Mouse (Mus musculus): ENCODE results near the gene Palm3. TPM values are rescaled to one million over a fixed set of nuclear protein-coding genes. Genes with fewer than 3 reads are reported as not detected.
A peak's percentile ranks its signal among the peaks of the same experiment; 100 is the strongest.

Palm3 gene
- 3.3 and 4.1 TPM in 2 replicates for polyA plus RNA-seq (2016; fragmentation: Nextera tagmentation; extraction: Ambion mirVana)

- Histone ChIP-seq H3K4me3 (replicated peaks) (no peak within 1 kb of the TSS), H3K4me1 (peaks cover 15% of the 10 kb centered on the region; the same call in 1 of the 2 replicates), H3K9ac (no peak within 1 kb of the TSS), H3K27me3 (peaks cover 52% of the 10 kb centered on the region), H3K27ac (no peak within 1 kb of the TSS), H3K36me3 (replicated peaks) (no peaks in the 10 kb centered on the region), H3K4me2 (no peak within 1 kb of the TSS), H3K9me3 (no peaks in the 10 kb centered on the region)
- ATAC-seq (ENCODE audit: low FRiP score): no peak
- WGBS: 16% methylated on average over 18 of the region's 18 CpGs
Measured at GRCm38 (mm10) chr8:84021096-84021495, at the start of gene Palm3. Gene Palm3, plus strand, starts transcription at chr8:84021471.

GRCm38 (mm10) chr8:83971661-83972060 is 49.6 kb upstream of the Palm3 start:
- peak overlapping the region; percentile 79; the same call in 1 of the 2 replicates for H3K9ac ChIP-seq
- H3K27me3 ChIP-seq: no peaks in the 10 kb centered on the region
- H3K27ac ChIP-seq: no peak overlapping the region
- WGBS: 71% methylated on average over 6 of the region's 6 CpGs
- no peak for ATAC-seq (ENCODE audit: low FRiP score)
- H3K36me3 ChIP-seq (replicated peaks): peaks cover 27% of the 10 kb centered on the region
- H3K4me2 ChIP-seq: peak overlapping the region; percentile 95
- H3K4me1 ChIP-seq: peaks cover 26% of the 10 kb centered on the region
- H3K4me3 ChIP-seq (replicated peaks): peak overlapping the region; percentile 93; the same call in 1 of the 2 replicates
- H3K9me3 ChIP-seq: no peaks in the 10 kb centered on the region

- peaks cover 34% of the 10 kb centered on the region for H3K4me1 ChIP-seq
- H3K9me3 ChIP-seq: no peaks in the 10 kb centered on the region
- peak within 1 kb of the TSS; percentile 99 for H3K4me2 ChIP-seq
- peak within 1 kb of the TSS; percentile 82 for H3K27ac ChIP-seq
- ATAC-seq (ENCODE audit: low FRiP score): peak; percentile 100
- peak within 1 kb of the TSS; percentile 93 for H3K4me3 ChIP-seq (replicated peaks)
- under 1% methylated on average over 78 of the region's 94 CpGs for WGBS
- no peaks in the 10 kb centered on the region for H3K27me3 ChIP-seq
- H3K36me3 ChIP-seq (replicated peaks): peaks cover 25% of the 10 kb centered on the region
- H3K9ac ChIP-seq: peak within 1 kb of the TSS; percentile 86
Measured at GRCm38 (mm10) chr8:83972150-83973120, 48.8 kb upstream of the Palm3 start, which contains the start of gene Prkaca. Gene Prkaca, plus strand, starts transcription at chr8:83972993.

GRCm38 (mm10) chr8:83973161-83974031 is 47.9 kb upstream of the Palm3 start:
- 6% methylated on average over 21 of the region's 37 CpGs for WGBS
- no peaks in the 10 kb centered on the region for H3K9me3 ChIP-seq
- peak overlapping the region; percentile 99 for H3K4me2 ChIP-seq
- H3K27ac ChIP-seq: peak overlapping the region; percentile 73
- H3K4me3 ChIP-seq (replicated peaks): peak overlapping the region; percentile 93
- no peak for ATAC-seq (ENCODE audit: low FRiP score)
- H3K36me3 ChIP-seq (replicated peaks): peaks cover 18% of the 10 kb centered on the region
- no peaks in the 10 kb centered on the region for H3K27me3 ChIP-seq
- H3K4me1 ChIP-seq: peaks cover 43% of the 10 kb centered on the region
- peak overlapping the region; percentile 86 for H3K9ac ChIP-seq

GRCm38 (mm10) chr8:83974521-83974920 is 46.8 kb upstream of the Palm3 start:
- H3K27ac ChIP-seq: no peak overlapping the region
- H3K27me3 ChIP-seq: no peaks in the 10 kb centered on the region
- no peaks in the 10 kb centered on the region for H3K9me3 ChIP-seq
- H3K4me2 ChIP-seq: peak overlapping the region; percentile 99
- H3K36me3 ChIP-seq (replicated peaks): peaks cover 9% of the 10 kb centered on the region
- H3K9ac ChIP-seq: 0 out of 2 replicates have a peak overlapping the region, but pooled peaks have one; percentile 86
- no peak overlapping the region; the same call in 1 of the 2 replicates for H3K4me3 ChIP-seq (replicated peaks)
- 73% methylated on average over 4 of the region's 4 CpGs for WGBS
- ATAC-seq (ENCODE audit: low FRiP score): no peak
- H3K4me1 ChIP-seq: peaks cover 44% of the 10 kb centered on the region

GRCm38 (mm10) chr8:83976101-83976630 is 45.1 kb upstream of the Palm3 start:
- no peak overlapping the region for H3K4me2 ChIP-seq
- H3K27ac ChIP-seq: no peak overlapping the region
- no peak for ATAC-seq (ENCODE audit: low FRiP score)
- H3K4me3 ChIP-seq (replicated peaks): no peak overlapping the region
- no peak overlapping the region for H3K9ac ChIP-seq
- H3K27me3 ChIP-seq: no peaks in the 10 kb centered on the region
- peaks cover 11% of the 10 kb centered on the region for H3K36me3 ChIP-seq (replicated peaks)
- no peaks in the 10 kb centered on the region for H3K9me3 ChIP-seq
- 82% methylated on average over 4 of the region's 4 CpGs for WGBS
- H3K4me1 ChIP-seq: peaks cover 44% of the 10 kb centered on the region

GRCm38 (mm10) chr8:83976779-83977350 is 44.4 kb upstream of the Palm3 start:
- no peak overlapping the region for H3K4me3 ChIP-seq (replicated peaks)
- H3K27me3 ChIP-seq: no peaks in the 10 kb centered on the region
- no peak overlapping the region for H3K4me2 ChIP-seq
- H3K9me3 ChIP-seq: no peaks in the 10 kb centered on the region
- ATAC-seq (ENCODE audit: low FRiP score): no peak
- H3K4me1 ChIP-seq: peaks cover 39% of the 10 kb centered on the region
- H3K27ac ChIP-seq: no peak overlapping the region
- H3K36me3 ChIP-seq (replicated peaks): peaks cover 18% of the 10 kb centered on the region
- H3K9ac ChIP-seq: no peak overlapping the region
- WGBS: 89% methylated on average over 5 of the region's 5 CpGs

GRCm38 (mm10) chr8:83977646-83978045 is 43.6 kb upstream of the Palm3 start:
- H3K9me3 ChIP-seq: no peaks in the 10 kb centered on the region
- no peak overlapping the region for H3K4me2 ChIP-seq
- peaks cover 36% of the 10 kb centered on the region for H3K4me1 ChIP-seq
- no peak overlapping the region; the same call in 1 of the 2 replicates for H3K9ac ChIP-seq
- no peak overlapping the region for H3K4me3 ChIP-seq (replicated peaks)
- ATAC-seq (ENCODE audit: low FRiP score): no peak
- H3K36me3 ChIP-seq (replicated peaks): peaks cover 26% of the 10 kb centered on the region
- WGBS: 64% methylated on average over 6 of the region's 6 CpGs
- H3K27ac ChIP-seq: no peak overlapping the region
- H3K27me3 ChIP-seq: no peaks in the 10 kb centered on the region

- Histone ChIP-seq H3K27me3 (no peaks in the 10 kb centered on the region), H3K9ac (0 out of 2 replicates have a peak overlapping the region, but pooled peaks have one; percentile 33), H3K4me2 (no peak overlapping the region), H3K27ac (peak overlapping the region; percentile 32; the same call in 1 of the 2 replicates), H3K4me1 (peaks cover 35% of the 10 kb centered on the region), H3K36me3 (replicated peaks) (peaks cover 32% of the 10 kb centered on the region), H3K4me3 (replicated peaks) (no peak overlapping the region), H3K9me3 (no peaks in the 10 kb centered on the region)
- WGBS: 78% methylated on average over 9 of the region's 9 CpGs
- no peak for ATAC-seq (ENCODE audit: low FRiP score)
Measured at GRCm38 (mm10) chr8:83978200-83978599, 43.1 kb upstream of the Palm3 start.

GRCm38 (mm10) chr8:83980250-83980649 is 41.0 kb upstream of the Palm3 start:
- Histone ChIP-seq H3K27me3 (no peaks in the 10 kb centered on the region), H3K4me1 (peaks cover 19% of the 10 kb centered on the region), H3K4me3 (replicated peaks) (no peak overlapping the region), H3K36me3 (replicated peaks) (peaks cover 50% of the 10 kb centered on the region), H3K4me2 (no peak overlapping the region), H3K27ac (no peak overlapping the region), H3K9me3 (no peaks in the 10 kb centered on the region), H3K9ac (no peak overlapping the region)
- ATAC-seq (ENCODE audit: low FRiP score): no peak
- 87% methylated on average over 1 of the region's 1 CpGs for WGBS

- Histone ChIP-seq H3K36me3 (replicated peaks) (peaks cover 53% of the 10 kb centered on the region), H3K27me3 (no peaks in the 10 kb centered on the region), H3K27ac (no peak overlapping the region), H3K4me2 (no peak overlapping the region), H3K9ac (no peak overlapping the region), H3K9me3 (no peaks in the 10 kb centered on the region), H3K4me1 (peaks cover 19% of the 10 kb centered on the region), H3K4me3 (replicated peaks) (no peak overlapping the region)
- no peak for ATAC-seq (ENCODE audit: low FRiP score)
- 86% methylated on average over 8 of the region's 8 CpGs for WGBS
Measured at GRCm38 (mm10) chr8:83980845-83981244, 40.4 kb upstream of the Palm3 start.
